Mouse (Mus musculus) adrenal gland, postnatal 10 days (tissue): Measurements from ENCODE around the gene Chic2. TPM values are rescaled to one million over a fixed set of nuclear protein-coding genes. Genes with fewer than 3 reads are reported as not detected.

Experiments used
- DNase-seq: peaks from one replicate; pipeline ENCODE4 v3.0.0; 2021; ENCODE audit warnings: mixed read lengths
- total RNA-seq, 2 experiments: library from RNA; stranded (reverse); gene quantifications; 2 replicates each; pipeline ENCODE4 v1.2.3; 2021

The Chic2 gene
- total RNA-seq, 2 experiments from 2014 or later: 34.2 to 38.2 TPM

- DNase-seq: no peak
Measured at GRCm38 (mm10) chr5:74975507-74975906, 69.1 kb downstream of the Chic2 start.

DNA sequence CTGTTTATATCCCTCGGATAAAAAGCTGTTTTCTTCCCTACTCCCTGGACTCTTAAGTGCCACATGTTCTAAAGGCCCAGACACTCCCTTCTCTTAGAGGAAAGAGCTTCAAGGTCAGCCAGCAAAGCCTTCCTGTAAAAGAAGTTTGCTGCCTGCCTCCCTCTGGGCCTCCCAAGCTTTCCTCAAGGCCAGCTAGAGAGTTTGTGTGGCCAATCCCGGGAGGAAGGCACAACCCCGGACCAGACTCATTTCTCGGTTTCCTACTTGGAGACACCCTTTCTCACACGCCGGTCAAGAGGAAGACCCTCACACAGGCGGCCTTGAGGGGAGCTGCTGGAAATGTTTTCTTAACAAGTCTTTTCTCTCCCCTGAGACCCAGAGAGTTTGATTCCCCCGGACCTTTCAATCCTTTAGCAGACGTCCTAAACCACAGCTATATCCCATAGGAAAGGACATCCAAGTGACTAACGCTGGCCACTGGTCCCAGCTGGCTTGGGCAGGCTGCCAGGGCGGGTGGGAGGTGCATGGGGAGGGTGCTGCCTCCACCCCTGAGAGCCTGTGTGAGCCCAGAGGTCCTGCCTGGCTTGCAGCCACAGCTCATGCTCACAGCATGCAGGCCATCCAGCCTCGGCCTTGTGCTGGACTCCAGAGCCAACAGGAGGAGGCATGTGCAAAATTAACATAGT, 69.7 kb downstream of the Chic2 start:
- peak; percentile 95 for DNase-seq

- DNase-seq: peak; percentile 60
Measured at GRCm38 (mm10) chr5:74974061-74974581, 70.5 kb downstream of the Chic2 start.

GRCm38 (mm10) chr5:74971418-74971817, 73.2 kb downstream of the Chic2 start:
- no peak for DNase-seq

GRCm38 (mm10) chr5:74969341-74969740, 75.2 kb downstream of the Chic2 start:
- no peak for DNase-seq

DNA sequence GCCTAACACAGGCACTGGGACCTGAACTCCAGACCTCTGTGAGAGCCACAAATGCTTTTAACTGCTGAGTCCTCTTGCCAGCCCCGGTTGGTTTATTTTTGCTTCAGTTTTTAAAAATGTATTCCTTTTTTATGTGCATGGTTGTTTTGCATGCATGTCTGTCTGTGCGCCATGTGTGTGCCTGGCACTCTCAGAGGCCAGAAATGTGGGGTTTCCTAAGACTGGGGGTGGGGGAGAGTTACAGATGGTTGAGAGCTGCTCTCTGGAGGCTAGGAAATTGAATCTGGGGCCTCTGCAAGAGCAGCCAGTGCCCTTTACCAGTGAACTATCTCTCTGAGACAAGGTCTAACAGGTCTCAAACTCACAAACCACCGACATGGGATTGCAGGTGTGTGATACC, 76.7 kb downstream of the Chic2 start:
- DNase-seq: no peak

DNA sequence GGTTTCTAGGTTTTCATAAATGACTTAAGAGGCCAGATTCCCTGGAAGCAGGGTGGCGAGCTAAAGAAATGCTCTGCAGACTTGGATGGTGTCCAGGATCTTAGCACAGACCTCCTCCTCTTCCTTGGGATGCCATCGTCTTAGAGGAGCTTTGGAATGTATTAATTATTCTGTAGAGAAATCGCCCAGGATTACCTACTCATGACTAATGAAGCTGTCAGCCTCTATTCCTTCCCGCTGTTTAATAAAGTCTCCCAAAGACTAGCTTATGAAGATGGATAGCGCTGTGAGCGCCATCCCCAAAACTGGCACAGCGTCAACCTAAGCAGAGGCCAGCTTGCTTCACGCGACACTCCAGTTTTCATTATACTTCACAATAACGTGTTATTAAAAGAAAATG, 77.7 kb downstream of the Chic2 start:
- DNase-seq: no peak

DNA sequence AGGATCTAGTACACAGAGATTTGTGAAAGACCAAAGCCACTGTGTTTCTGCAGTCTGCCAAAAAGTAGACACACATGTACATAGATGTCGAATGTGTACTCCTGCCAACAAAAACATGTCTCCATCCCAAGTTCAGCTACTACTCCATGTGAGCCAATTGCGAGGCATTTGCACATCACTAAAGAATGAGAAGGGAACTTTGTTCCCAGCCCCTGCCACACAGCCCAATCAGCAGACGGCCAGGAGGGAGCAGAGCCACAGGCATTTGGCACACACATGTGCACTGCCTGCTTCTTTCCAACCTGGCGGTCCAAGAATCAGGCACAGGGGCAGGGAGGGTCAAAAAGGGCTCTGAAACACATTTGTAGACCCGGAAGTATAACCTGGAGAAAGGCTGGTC, 81.8 kb downstream of the Chic2 start:
- no peak for DNase-seq

DNA sequence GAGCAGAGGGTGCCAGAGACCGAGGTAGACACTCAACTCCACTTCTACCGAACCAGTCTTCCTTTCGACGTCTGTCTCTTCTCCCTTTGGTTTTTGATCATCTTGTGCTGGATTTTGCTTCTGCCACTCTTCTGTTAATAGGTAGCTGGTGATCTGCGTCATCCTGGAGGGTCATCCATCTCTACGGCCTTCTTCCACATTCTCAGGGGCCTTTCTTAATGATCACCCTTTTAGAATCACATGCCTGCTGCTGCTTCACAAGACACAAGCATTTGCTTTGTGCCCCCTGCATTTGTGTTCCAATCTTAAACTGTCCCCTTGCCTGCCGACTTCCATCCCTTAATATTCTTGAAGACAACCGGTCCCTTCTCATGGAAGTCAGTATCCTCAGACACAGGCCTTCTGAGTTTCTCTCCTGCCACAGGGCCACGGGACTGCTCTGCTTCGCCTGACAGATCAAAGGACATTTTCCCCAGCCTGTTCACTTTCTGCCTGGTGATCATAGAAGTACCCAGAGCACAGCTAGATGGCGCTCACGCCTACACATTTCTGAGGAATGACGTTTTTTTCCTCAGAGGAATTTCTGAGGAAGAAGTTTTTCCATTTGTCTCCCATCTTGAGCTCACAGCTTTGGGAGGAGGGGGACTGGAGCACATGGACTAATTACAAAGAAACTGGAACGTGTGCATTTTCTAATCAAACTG, 83.6 kb downstream of the Chic2 start:
- DNase-seq: peak; percentile 74

- DNase-seq: no peak
Measured at GRCm38 (mm10) chr5:74960306-74960705, 84.3 kb downstream of the Chic2 start.

DNA sequence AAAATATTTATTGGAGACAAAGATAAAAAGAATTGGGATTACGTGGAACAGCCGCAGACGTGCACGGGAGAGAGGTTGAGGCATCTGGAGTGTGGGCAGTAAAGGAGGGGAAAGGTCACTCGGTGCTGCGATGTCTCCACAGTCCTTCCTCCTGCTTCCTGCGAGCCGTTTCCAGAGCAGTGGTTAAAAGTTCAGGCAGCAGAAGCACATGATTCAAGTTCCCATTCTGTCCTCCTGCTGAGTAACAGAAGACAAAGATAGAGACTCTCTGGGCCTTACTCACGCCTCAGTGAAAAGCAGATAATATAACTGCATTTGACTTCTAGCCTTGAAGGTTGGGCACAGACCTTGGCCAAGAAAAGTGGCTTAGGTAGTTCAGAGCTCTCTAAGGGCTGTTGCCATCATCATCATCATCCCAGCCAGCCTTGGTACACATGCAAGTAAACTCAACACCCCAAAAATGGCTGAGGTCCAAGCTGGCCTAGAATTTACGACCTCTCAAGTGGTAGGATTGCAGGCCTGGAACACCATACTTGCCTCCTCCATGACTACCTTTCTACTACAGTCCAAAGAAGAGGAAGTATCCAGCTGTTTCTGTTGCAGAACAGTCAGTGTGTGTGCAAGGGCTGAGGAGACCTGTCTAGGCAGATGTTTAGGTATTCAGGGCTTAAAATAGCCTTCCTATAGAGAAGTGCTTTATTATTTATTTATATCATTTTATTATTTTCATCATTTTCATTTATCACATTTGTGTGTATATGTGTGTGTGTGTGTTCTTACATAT, 87.1 kb downstream of the Chic2 start:
- DNase-seq: no peak

DNA sequence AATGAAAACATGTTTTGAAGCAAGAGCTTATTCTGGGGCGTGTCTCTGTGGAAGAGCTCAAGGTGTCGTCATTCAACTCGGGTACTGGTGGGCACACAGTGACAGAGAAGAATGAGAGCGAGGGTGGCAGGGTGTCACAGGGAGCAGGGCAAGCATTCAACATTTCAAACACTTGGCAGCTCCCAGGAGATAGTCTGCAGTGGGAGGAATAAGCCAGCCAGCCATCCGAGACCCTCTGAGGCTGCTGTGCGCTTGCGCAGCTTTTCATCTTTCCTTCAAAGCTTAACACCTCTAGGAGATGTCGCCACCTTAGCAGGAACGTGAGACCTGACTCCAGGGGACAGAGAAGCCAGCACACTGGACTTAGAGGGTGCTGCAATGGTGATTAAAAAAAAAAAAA, 88.2 kb downstream of the Chic2 start:
- no peak for DNase-seq

- no peak for DNase-seq
Measured at GRCm38 (mm10) chr5:74955565-74955964, 89.0 kb downstream of the Chic2 start.

GRCm38 (mm10) chr5:74952938-74953337, 91.6 kb downstream of the Chic2 start:
- DNase-seq: no peak

DNA sequence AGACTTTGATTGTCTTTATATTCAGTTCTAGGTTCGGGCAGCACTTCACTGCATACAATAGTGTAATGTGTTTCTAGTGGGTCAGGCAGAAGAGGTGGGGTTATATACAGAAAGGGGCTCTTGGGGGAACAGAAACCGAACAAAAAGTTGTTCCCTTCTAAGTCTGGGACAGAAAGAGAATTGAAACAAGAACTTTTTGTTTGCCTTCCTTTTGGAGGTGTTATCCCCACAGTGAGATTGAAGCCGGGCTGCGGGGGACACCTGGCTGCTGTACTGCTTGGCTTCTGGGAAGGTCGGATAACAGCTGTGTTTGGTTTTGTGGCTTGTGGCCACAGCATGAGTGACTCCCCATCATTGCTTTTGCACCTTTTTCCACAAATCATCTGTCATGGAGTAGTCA, 93.2 kb downstream of the Chic2 start:
- no peak for DNase-seq

GRCm38 (mm10) chr5:74949298-74949697, 95.3 kb downstream of the Chic2 start:
- no peak for DNase-seq

DNA sequence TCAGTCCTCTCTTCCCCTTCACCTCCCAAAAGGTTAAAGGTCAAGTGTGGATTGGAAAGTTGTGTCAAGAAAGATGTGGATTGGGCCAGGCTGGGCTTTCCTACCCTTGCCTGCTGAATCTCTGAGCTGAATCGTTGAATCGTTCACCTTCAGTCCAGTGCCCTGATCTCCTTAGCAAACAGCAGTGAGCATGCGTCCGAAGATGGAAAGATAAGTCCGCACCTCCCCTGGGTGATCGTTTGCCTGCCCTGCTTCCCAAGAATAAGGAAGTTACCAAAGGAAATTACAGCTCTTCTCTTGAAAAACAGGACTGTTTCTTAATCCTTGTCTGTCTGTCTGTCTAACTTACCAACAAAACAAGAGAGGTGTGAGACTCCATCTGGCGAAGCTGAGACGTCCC, 96.1 kb downstream of the Chic2 start:
- no peak for DNase-seq

Other genes with a start within 250 kb of the Chic2 start
- gene Gsx2, start 30.8 kb upstream of the Chic2 start, total RNA-seq: not detected
- gene Pdgfra, start 107.5 kb upstream of the Chic2 start, total RNA-seq: 10 to 100 TPM; 32.1 to 35.6 TPM